Mouse (Mus musculus): ENCODE measurements at regions not wholly inside any gene's neighbourhood (a gene's known extent, or its start where the extent isn't known, plus 50 kb on each side); places are given as distances from the start of the nearest gene placed in this dataset.

DNA sequence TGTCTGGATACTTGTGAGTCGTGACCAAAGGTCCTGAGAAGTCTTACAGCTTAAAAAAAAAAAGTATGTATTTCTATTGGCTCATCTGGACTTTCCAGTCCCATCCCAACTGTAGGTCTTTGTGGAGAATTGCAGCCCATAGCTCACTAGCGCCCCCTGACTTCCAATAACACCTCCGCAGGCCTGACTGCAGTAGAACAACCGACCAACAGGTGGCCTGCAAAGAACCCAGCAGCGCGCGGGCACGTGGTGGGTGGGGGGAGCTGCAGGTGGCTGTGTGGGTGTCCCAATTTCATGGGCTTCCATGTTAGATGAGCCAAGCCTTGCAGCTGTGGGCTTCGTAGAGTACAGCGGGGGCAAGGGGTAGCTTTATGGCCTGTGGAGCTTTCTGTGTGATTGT lies 178.7 kb upstream of the Spdye4c start:
- no peaks in the 10 kb centered on the region for H3K27me3 ChIP-seq (ENCODE audit: control insufficient read depth, insufficient read depth, insufficient read length)
- H3K4me3 ChIP-seq: no peak overlapping the region
- peaks cover 100% of the 10 kb centered on the region for H3K79me2 ChIP-seq (ENCODE audit: control insufficient read depth, insufficient read depth)
- peaks cover 3% of the 10 kb centered on the region for H3K36me3 ChIP-seq (ENCODE audit: control insufficient read depth, insufficient read depth)
- H3ac ChIP-seq (ENCODE audit: control insufficient read depth, insufficient read length): no peak overlapping the region
- TF ChIP-seq USF1 (IDR thresholded peaks at IDR 0.05; ENCODE audit: low read depth) (no peak), MAX (IDR thresholded peaks at IDR 0.05; ENCODE audit: low read depth) (no peak), E2F4 (IDR thresholded peaks at IDR 0.05; ENCODE audit: insufficient read depth) (no peak), MYOD1 (IDR thresholded peaks at IDR 0.05; ENCODE audit: control insufficient read depth in 1 of 3, insufficient read length in 2 of 3, low read depth in 2 of 3) (peak in 1 of 3 experiments; percentile 9), POLR2A (IDR thresholded peaks at IDR 0.05; ENCODE audit: insufficient read length, low read depth) (no peak)
- no peak overlapping the region for H3K4me2 ChIP-seq (ENCODE audit: low read depth)

DNA sequence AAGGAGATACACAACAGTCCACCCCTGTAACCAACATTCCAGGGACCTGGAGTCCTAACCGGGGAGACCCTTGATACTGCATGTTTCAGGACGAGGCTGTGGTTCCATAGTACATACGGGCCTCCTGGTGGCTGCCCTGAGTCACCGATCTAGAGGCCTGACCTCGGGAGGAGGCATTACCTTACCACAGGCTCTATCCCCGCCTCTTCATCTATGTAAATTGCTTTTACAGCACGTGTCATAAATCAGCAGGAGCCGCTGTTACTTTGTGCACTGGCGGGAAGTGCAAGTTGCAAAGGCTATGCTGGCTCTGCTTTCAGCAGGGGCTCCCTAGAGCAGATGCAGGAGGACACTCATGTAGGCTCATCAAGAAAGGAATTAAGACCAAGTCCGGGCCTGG lies 178.0 kb upstream of the Spdye4c start:
- Histone ChIP-seq H3K27me3 (ENCODE audit: control insufficient read depth, insufficient read depth, insufficient read length) (no peaks in the 10 kb centered on the region), H3ac (ENCODE audit: control insufficient read depth, insufficient read length) (no peak overlapping the region), H3K4me3 (no peak overlapping the region), H3K79me2 (ENCODE audit: control insufficient read depth, insufficient read depth) (peaks cover 100% of the 10 kb centered on the region), H3K36me3 (ENCODE audit: control insufficient read depth, insufficient read depth) (peaks cover 3% of the 10 kb centered on the region), H3K4me2 (ENCODE audit: low read depth) (no peak overlapping the region)
- TF ChIP-seq POLR2A (IDR thresholded peaks at IDR 0.05; ENCODE audit: insufficient read length, low read depth): no peak
- no peak for TF ChIP-seq POLR2AphosphoS2 (IDR thresholded peaks at IDR 0.05; ENCODE audit: insufficient read length, low read depth)
- no peak for TF ChIP-seq CEBPB (IDR thresholded peaks at IDR 0.05; ENCODE audit: insufficient read depth, poor library complexity, severe bottlenecking)
- TF ChIP-seq MYOG (IDR thresholded peaks at IDR 0.05; ENCODE audit: control insufficient read depth in 1 of 3, insufficient read depth in 1 of 3, insufficient read length in 2 of 3, low read depth in 2 of 3): no peak
- TF ChIP-seq USF1 (IDR thresholded peaks at IDR 0.05; ENCODE audit: low read depth): no peak
- no peak for TF ChIP-seq REST (IDR thresholded peaks at IDR 0.05; ENCODE audit: insufficient read depth, insufficient read length)
- no peak for TF ChIP-seq TCF3 (IDR thresholded peaks at IDR 0.05; ENCODE audit: insufficient read length, low read depth)
- no peak for TF ChIP-seq SRF (IDR thresholded peaks at IDR 0.05; ENCODE audit: control insufficient read depth, insufficient read length, low read depth)

DNA sequence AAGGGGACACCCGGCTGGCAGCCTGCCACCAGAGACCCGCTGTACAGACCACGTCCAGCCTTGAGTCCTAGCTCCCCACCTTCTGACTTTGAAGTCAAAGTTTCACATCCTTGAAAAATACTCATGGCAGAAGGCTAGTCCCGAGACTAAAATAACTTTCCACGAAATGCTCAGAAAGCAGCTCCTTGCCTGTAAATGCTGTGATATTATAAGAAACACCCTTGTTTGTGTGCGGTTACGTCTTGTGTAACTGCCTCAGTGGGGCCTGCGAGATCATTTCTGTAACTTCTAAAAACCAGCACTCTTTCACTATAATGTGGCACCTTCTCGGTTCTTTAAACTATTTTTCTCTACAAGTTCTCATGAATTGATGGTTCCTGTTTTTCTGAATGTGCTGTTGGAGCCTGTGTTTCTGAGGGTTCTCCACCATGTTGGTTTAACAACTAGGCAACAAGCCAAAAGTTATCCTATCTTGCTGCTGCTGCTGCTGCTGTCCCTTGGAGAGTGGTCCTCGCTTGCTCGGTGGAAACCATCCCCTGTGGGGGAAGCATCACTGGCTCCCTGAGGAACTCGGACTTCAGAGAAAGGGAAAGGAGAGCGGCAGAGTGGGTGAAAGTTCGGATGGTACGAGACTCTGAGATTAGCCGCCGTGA lies 176.3 kb upstream of the Spdye4c start:
- Histone ChIP-seq H3K4me2 (ENCODE audit: low read depth) (no peak overlapping the region), H3ac (ENCODE audit: control insufficient read depth, insufficient read length) (no peak overlapping the region), H3K27me3 (ENCODE audit: control insufficient read depth, insufficient read depth, insufficient read length) (no peaks in the 10 kb centered on the region), H3K36me3 (ENCODE audit: control insufficient read depth, insufficient read depth) (peaks cover 9% of the 10 kb centered on the region), H3K4me3 (no peak overlapping the region), H3K79me2 (ENCODE audit: control insufficient read depth, insufficient read depth) (peaks cover 100% of the 10 kb centered on the region)
- TF ChIP-seq MAX (IDR thresholded peaks at IDR 0.05; ENCODE audit: low read depth) (no peak), USF1 (IDR thresholded peaks at IDR 0.05; ENCODE audit: low read depth) (no peak), MYOG (IDR thresholded peaks at IDR 0.05; ENCODE audit: control insufficient read depth in 1 of 3, insufficient read depth in 1 of 3, insufficient read length in 2 of 3, low read depth in 2 of 3) (no peak), SRF (IDR thresholded peaks at IDR 0.05; ENCODE audit: control insufficient read depth, insufficient read length, low read depth) (no peak), MYOD1 (IDR thresholded peaks at IDR 0.05; ENCODE audit: control insufficient read depth in 1 of 3, insufficient read length in 2 of 3, low read depth in 2 of 3) (no peak), POLR2A (IDR thresholded peaks at IDR 0.05; ENCODE audit: insufficient read length, low read depth) (no peak), E2F4 (IDR thresholded peaks at IDR 0.05; ENCODE audit: insufficient read depth) (no peak), REST (IDR thresholded peaks at IDR 0.05; ENCODE audit: insufficient read depth, insufficient read length) (no peak)

DNA sequence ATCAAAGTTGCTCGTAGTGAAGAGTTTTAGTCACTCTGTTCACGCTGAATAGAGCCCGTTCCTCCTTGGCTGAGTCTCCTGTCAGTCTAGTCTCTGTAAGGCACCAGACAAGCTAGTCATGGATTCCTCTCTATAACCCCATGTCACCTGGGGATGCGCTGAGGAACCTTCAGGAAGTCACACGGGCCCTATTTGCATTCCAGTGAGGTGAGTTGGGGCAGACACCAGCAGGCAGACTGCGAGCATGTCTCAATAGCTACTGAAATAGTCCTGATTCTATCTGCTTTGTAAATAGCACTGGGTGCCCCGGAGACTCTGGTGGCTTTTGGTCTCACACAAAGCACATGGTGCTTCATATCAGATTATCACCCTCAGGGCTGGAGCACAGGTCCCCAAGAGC lies 174.6 kb upstream of the Spdye4c start:
- TF ChIP-seq MAX (IDR thresholded peaks at IDR 0.05; ENCODE audit: low read depth) (no peak), TCF3 (IDR thresholded peaks at IDR 0.05; ENCODE audit: insufficient read length, low read depth) (no peak), TCF12 (IDR thresholded peaks at IDR 0.05; ENCODE audit: insufficient read depth, poor library complexity, severe bottlenecking) (no peak), MYOG (IDR thresholded peaks at IDR 0.05; ENCODE audit: control insufficient read depth in 1 of 3, insufficient read depth in 1 of 3, insufficient read length in 2 of 3, low read depth in 2 of 3) (no peak), REST (IDR thresholded peaks at IDR 0.05; ENCODE audit: insufficient read depth, insufficient read length) (no peak), POLR2A (IDR thresholded peaks at IDR 0.05; ENCODE audit: insufficient read length, low read depth) (no peak), E2F4 (IDR thresholded peaks at IDR 0.05; ENCODE audit: insufficient read depth) (no peak), SRF (IDR thresholded peaks at IDR 0.05; ENCODE audit: control insufficient read depth, insufficient read length, low read depth) (no peak), CEBPB (IDR thresholded peaks at IDR 0.05; ENCODE audit: insufficient read depth, poor library complexity, severe bottlenecking) (no peak), USF1 (IDR thresholded peaks at IDR 0.05; ENCODE audit: low read depth) (no peak), MYOD1 (IDR thresholded peaks at IDR 0.05; ENCODE audit: control insufficient read depth in 1 of 3, insufficient read length in 2 of 3, low read depth in 2 of 3) (no peak)
- Histone ChIP-seq H3K4me2 (ENCODE audit: low read depth) (no peak overlapping the region), H3K27me3 (ENCODE audit: control insufficient read depth, insufficient read depth, insufficient read length) (no peaks in the 10 kb centered on the region), H3K79me2 (ENCODE audit: control insufficient read depth, insufficient read depth) (peaks cover 100% of the 10 kb centered on the region), H3ac (ENCODE audit: control insufficient read depth, insufficient read length) (no peak overlapping the region), H3K4me3 (no peak overlapping the region), H3K36me3 (ENCODE audit: control insufficient read depth, insufficient read depth) (peaks cover 14% of the 10 kb centered on the region)

DNA sequence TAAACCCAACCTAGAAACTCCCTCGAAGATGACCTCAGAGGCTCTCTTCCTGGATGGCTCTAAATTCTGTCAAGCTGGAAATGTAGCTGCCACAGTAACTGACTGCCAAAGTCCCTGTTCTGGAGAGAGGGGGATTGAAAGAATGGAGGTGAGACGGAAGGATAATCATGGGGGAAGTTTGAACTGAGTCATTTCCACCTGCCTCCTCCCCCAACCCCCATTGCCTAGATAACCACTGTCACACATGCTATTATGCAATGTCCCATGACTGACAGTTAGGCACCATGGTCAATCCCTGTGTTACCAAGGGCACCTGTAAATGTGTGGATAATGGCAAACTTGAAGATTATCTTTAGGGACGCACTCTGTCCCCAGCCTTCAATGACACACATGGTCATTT lies 172.0 kb upstream of the Spdye4c start:
- Histone ChIP-seq H3K79me2 (ENCODE audit: control insufficient read depth, insufficient read depth) (peaks cover 100% of the 10 kb centered on the region), H3K4me2 (ENCODE audit: low read depth) (no peak overlapping the region), H3K27me3 (ENCODE audit: control insufficient read depth, insufficient read depth, insufficient read length) (no peaks in the 10 kb centered on the region), H3K4me3 (no peak overlapping the region), H3ac (ENCODE audit: control insufficient read depth, insufficient read length) (no peak overlapping the region), H3K36me3 (ENCODE audit: control insufficient read depth, insufficient read depth) (peaks cover 24% of the 10 kb centered on the region)
- TF ChIP-seq CEBPB (IDR thresholded peaks at IDR 0.05; ENCODE audit: insufficient read depth, poor library complexity, severe bottlenecking): no peak
- TF ChIP-seq POLR2A (IDR thresholded peaks at IDR 0.05; ENCODE audit: insufficient read length, low read depth): no peak
- TF ChIP-seq REST (IDR thresholded peaks at IDR 0.05; ENCODE audit: insufficient read depth, insufficient read length): no peak
- no peak for TF ChIP-seq TCF3 (IDR thresholded peaks at IDR 0.05; ENCODE audit: insufficient read length, low read depth)
- TF ChIP-seq E2F4 (IDR thresholded peaks at IDR 0.05; ENCODE audit: insufficient read depth): no peak
- TF ChIP-seq POLR2AphosphoS2 (IDR thresholded peaks at IDR 0.05; ENCODE audit: insufficient read length, low read depth): no peak
- no peak for TF ChIP-seq MYOD1 (IDR thresholded peaks at IDR 0.05; ENCODE audit: control insufficient read depth in 1 of 3, insufficient read length in 2 of 3, low read depth in 2 of 3)
- no peak for TF ChIP-seq MYOG (IDR thresholded peaks at IDR 0.05; ENCODE audit: control insufficient read depth in 1 of 3, insufficient read depth in 1 of 3, insufficient read length in 2 of 3, low read depth in 2 of 3)
- TF ChIP-seq TCF12 (IDR thresholded peaks at IDR 0.05; ENCODE audit: insufficient read depth, poor library complexity, severe bottlenecking): no peak
- TF ChIP-seq SRF (IDR thresholded peaks at IDR 0.05; ENCODE audit: control insufficient read depth, insufficient read length, low read depth): no peak
- TF ChIP-seq USF1 (IDR thresholded peaks at IDR 0.05; ENCODE audit: low read depth): no peak
- TF ChIP-seq MAX (IDR thresholded peaks at IDR 0.05; ENCODE audit: low read depth): no peak
